Mouse (Mus musculus) ES-Bruce4 (cell line): ENCODE data around the gene Tubgcp3.

Experiments used
- CTCF ChIP-seq: IDR thresholded peaks from one replicate; pipeline ENCODE4 v1.8.1; 2011; ENCODE audit warnings: low read depth, low read length
- EP300 ChIP-seq: IDR thresholded peaks from 2 replicates; pipeline ENCODE4 v1.6.1; 2011; ENCODE audit warnings: low read depth, low read length; ENCODE audit not compliant: insufficient read depth
- POLR2A ChIP-seq: IDR thresholded peaks from one replicate; pipeline ENCODE4 v1.8.1; 2011; ENCODE audit warnings: low read length; ENCODE audit not compliant: insufficient read depth

DNA sequence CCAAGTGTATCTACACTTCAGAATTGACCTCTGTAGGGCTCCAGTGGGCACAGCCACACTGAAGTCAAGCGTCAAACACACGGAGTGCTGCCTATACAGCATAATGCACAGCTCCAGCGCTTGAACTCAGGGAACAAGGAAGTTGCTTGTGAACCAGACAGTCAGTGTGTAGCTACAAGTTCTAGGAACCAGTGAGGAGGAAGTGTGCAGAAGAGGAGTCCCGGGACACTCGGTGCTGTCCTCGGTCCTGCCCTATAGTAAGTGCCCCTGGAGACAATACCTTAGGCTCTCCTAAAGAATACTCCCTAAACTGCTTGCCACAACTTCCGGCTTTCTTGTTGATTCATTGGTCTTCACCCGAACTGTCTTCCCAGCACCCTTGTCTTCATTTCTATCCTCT is 30.2 kb upstream of the Tubgcp3 start:
- no peak for TF ChIP-seq POLR2A
- TF ChIP-seq EP300, result no peak
- no peak for TF ChIP-seq CTCF
